ENCODE assay signal across 16 mouse cellular contexts in genomic region chr2:180205956-180206280, GRCm38 (mm10). TPM values are rescaled to one million over a fixed set of nuclear protein-coding genes. Genes with fewer than 3 reads are reported as not detected.
A peak's percentile ranks its signal among the peaks of the same experiment; 100 is the strongest.
DNase-seq lines count a peak whose midpoint lies in the region; ATAC-seq and TF ChIP-seq lines count a peak whose summit lies in the region.
"Had no signal": no experiment of that assay in that cellular context is flagged by ENCODE, and none has a peak within 500 bp of the region (broad histone marks: within the 10 kb centered on the region; RNA-seq: fewer than 3 reads in every experiment).

No protein-coding gene starts in this region.

- intact Hi-C loops in gastrocnemius, adult 2 months (cut with DNase I) = no loop called here
- intact Hi-C loops in gastrocnemius, postnatal 14 days (cut with DNase I; ENCODE audit: low total_unique reads) = no loop called here

- no peak overlapping the region for H3K4me2 ChIP-seq in midbrain, embryonic 12.5 days (replicated peaks)
- H3K4me2 ChIP-seq in midbrain, postnatal 0 days (ENCODE audit: low read depth, low read length, poor library complexity, severe bottlenecking) = no peak overlapping the region
- no peak overlapping the region for H3K4me2 ChIP-seq in hindbrain, embryonic 16.5 days (ENCODE audit: low read length)
- H3K4me2 ChIP-seq: liver, embryonic 13.5 days had no signal

- ATAC-seq in frontal cortex, adult (ENCODE audit: low TSS enrichment) = 0 out of 2 replicates have a peak, but pooled peaks have one; percentile 17
- no peak for ATAC-seq in midbrain, embryonic 12.5 days (ENCODE audit: low FRiP score, low read depth)
- no peak for ATAC-seq in midbrain, postnatal 0 days (ENCODE audit: low FRiP score)
- ATAC-seq in hindbrain, embryonic 16.5 days = 0 out of 2 replicates have a peak, but pooled peaks have one; percentile 10
- ATAC-seq: lung, postnatal 0 days had no signal

- no peaks in the 10 kb centered on the region for H3K9me3 ChIP-seq in midbrain, embryonic 12.5 days
- no peaks in the 10 kb centered on the region for H3K9me3 ChIP-seq in midbrain, postnatal 0 days (ENCODE audit: low read length)
- no peaks in the 10 kb centered on the region for H3K9me3 ChIP-seq in hindbrain, embryonic 16.5 days (ENCODE audit: control insufficient read depth, low read length)
- H3K9me3 ChIP-seq: liver, embryonic 13.5 days had no signal

- no peaks in the 10 kb centered on the region for H3K27me3 ChIP-seq in midbrain, embryonic 12.5 days
- H3K27me3 ChIP-seq in midbrain, postnatal 0 days (ENCODE audit: insufficient read depth, low read length) = no peaks in the 10 kb centered on the region
- H3K27me3 ChIP-seq in hindbrain, embryonic 16.5 days (replicated peaks; ENCODE audit: control insufficient read depth, insufficient read depth, low read length) = no peaks in the 10 kb centered on the region
- H3K27me3 ChIP-seq: liver, embryonic 13.5 days had no signal

- TF ChIP-seq POLR2A in olfactory bulb, adult 2 months (IDR thresholded peaks at IDR 0.05; ENCODE audit: insufficient read depth, low read depth, low read length) = no peak

- WGBS in midbrain, embryonic 12.5 days = 93% methylated on average over 2 of the region's 2 CpGs
- WGBS in midbrain, postnatal 0 days = 74% methylated on average over 2 of the region's 2 CpGs
- 58% methylated on average over 2 of the region's 2 CpGs for WGBS in hindbrain, embryonic 16.5 days
- 51% methylated on average over 2 of the region's 2 CpGs for WGBS in olfactory bulb, adult 2 months

- no peaks in the 10 kb centered on the region for H3K4me1 ChIP-seq in midbrain, embryonic 12.5 days
- 0 out of 2 replicates have a peak, but pooled peaks cover 2% of the 10 kb centered on the region for H3K4me1 ChIP-seq in midbrain, postnatal 0 days (ENCODE audit: insufficient read depth, low read length)
- peaks cover 8% of the 10 kb centered on the region for H3K4me1 ChIP-seq in hindbrain, embryonic 16.5 days (ENCODE audit: control insufficient read depth, insufficient read depth, low read depth, low read length)
- peaks cover 44% of the 10 kb centered on the region for H3K4me1 ChIP-seq in olfactory bulb, adult 2 months (ENCODE audit: control insufficient read depth, insufficient read depth, low read length)
- H3K4me1 ChIP-seq: liver, embryonic 13.5 days had no signal

- H3K9ac ChIP-seq in midbrain, embryonic 12.5 days (replicated peaks) = no peak overlapping the region
- no peak overlapping the region; the same call in 1 of the 2 replicates for H3K9ac ChIP-seq in midbrain, postnatal 0 days (replicated peaks; ENCODE audit: low read length, poor library complexity, severe bottlenecking)
- 0 out of 2 replicates have a peak overlapping the region, but pooled peaks have one; percentile 32 for H3K9ac ChIP-seq in hindbrain, embryonic 16.5 days (ENCODE audit: low read depth, low read length)
- H3K9ac ChIP-seq: liver, embryonic 13.5 days had no signal

- DNase-seq in frontal cortex, postnatal 36 days (ENCODE audit: low spot score in 2 of 2) = no peak
- no peak for DNase-seq in midbrain, postnatal 0 days (ENCODE audit: low spot score)
- DNase-seq in gastrocnemius, adult 2 months = no peak
- no peak for DNase-seq in gastrocnemius, postnatal 14 days
- DNase-seq: adrenal gland, postnatal 14 days; cerebellum, postnatal 14 days; layer of hippocampus, adult 9-11 months; liver, embryonic 13.5 days; right cerebral cortex, postnatal 4 days; thymus, adult 2 months had no signal

- H3K4me3 ChIP-seq in midbrain, embryonic 12.5 days = no peak overlapping the region
- H3K4me3 ChIP-seq in midbrain, postnatal 0 days (ENCODE audit: low read depth, low read length) = no peak overlapping the region
- no peak overlapping the region for H3K4me3 ChIP-seq in hindbrain, embryonic 16.5 days (ENCODE audit: low read length)
- no peak overlapping the region for H3K4me3 ChIP-seq in olfactory bulb, adult 2 months (ENCODE audit: insufficient read depth, low read depth, low read length)
- no peak overlapping the region for H3K4me3 ChIP-seq in gastrocnemius, adult 2 months
- H3K4me3 ChIP-seq: liver, embryonic 13.5 days had no signal

- no peaks in the 10 kb centered on the region for H3K36me3 ChIP-seq in midbrain, embryonic 12.5 days
- no peaks in the 10 kb centered on the region for H3K36me3 ChIP-seq in midbrain, postnatal 0 days (ENCODE audit: insufficient read depth, low read length)
- no peaks in the 10 kb centered on the region for H3K36me3 ChIP-seq in hindbrain, embryonic 16.5 days (ENCODE audit: control insufficient read depth, insufficient read depth, low read length)
- H3K36me3 ChIP-seq: liver, embryonic 13.5 days had no signal

- no peak for TF ChIP-seq CTCF in midbrain, postnatal 0 days (IDR thresholded peaks at IDR 0.05)
- no peak for TF ChIP-seq CTCF in olfactory bulb, adult 2 months (IDR thresholded peaks at IDR 0.05; ENCODE audit: insufficient read depth, low read depth, low read length)
- no peak for TF ChIP-seq CTCF in gastrocnemius, adult 2 months (IDR thresholded peaks at IDR 0.05)

- peak overlapping the region; percentile 31; the same call in 1 of the 2 replicates for H3K27ac ChIP-seq in midbrain, embryonic 12.5 days (replicated peaks)
- no peak overlapping the region for H3K27ac ChIP-seq in midbrain, postnatal 0 days (ENCODE audit: low read depth, low read length)
- H3K27ac ChIP-seq in hindbrain, embryonic 16.5 days (ENCODE audit: low read depth, low read length) = peak overlapping the region; percentile 52
- H3K27ac ChIP-seq in olfactory bulb, adult 2 months (ENCODE audit: insufficient read depth, low read depth, low read length) = peak overlapping the region; percentile 18; the same call in 1 of the 2 replicates
- no peak overlapping the region for H3K27ac ChIP-seq in gastrocnemius, adult 2 months
- H3K27ac ChIP-seq: kidney, postnatal 0 days; liver, embryonic 13.5 days had no signal

RNA-seq across cellular contexts. Expression of gene Lama5, which starts 19.7 kb away (rescaled TPM):
- 1.7 and 3.2 TPM in 2 replicates for polyA plus RNA-seq in midbrain, embryonic 12.5 days (2016; fragmentation: Nextera tagmentation; extraction: Ambion mirVana)
- 5.9 and 8.9 TPM in 2 replicates for total RNA-seq in midbrain, postnatal 0 days (2014; rRNA removed)
- polyA plus RNA-seq in midbrain, postnatal 0 days (2015; fragmentation: Nextera tagmentation; extraction: Ambion mirVana) = 1.8 and 1.9 TPM in 2 replicates
- polyA plus RNA-seq in hindbrain, embryonic 16.5 days (2015; fragmentation: Nextera tagmentation; extraction: Ambion mirVana) = 2.2 and 3.5 TPM in 2 replicates
- not detected in 2 replicates for polyA plus RNA-seq in olfactory bulb, adult 2 months (2012; ENCODE audit: insufficient read depth, insufficient read length, low replicate concordance, missing spikeins)
- 10 to 100 TPM; 10.5 to 14.8 TPM for total RNA-seq in gastrocnemius, adult 2 months (2021)
- total RNA-seq in gastrocnemius, postnatal 14 days (2021) = 10 to 100 TPM; 17.9 to 18.0 TPM

RNA-seq across cellular contexts. Expression of gene Adrm1, which starts 34.6 kb away (rescaled TPM):
- polyA plus RNA-seq in midbrain, embryonic 12.5 days (2016; fragmentation: Nextera tagmentation; extraction: Ambion mirVana) = 214 and 217 TPM in 2 replicates
- 98.2 and 105 TPM in 2 replicates for total RNA-seq in midbrain, postnatal 0 days (2014; rRNA removed)
- polyA plus RNA-seq in midbrain, postnatal 0 days (2015; fragmentation: Nextera tagmentation; extraction: Ambion mirVana) = 222 and 224 TPM in 2 replicates
- 193 and 201 TPM in 2 replicates for polyA plus RNA-seq in hindbrain, embryonic 16.5 days (2015; fragmentation: Nextera tagmentation; extraction: Ambion mirVana)
- not detected in 2 replicates for polyA plus RNA-seq in olfactory bulb, adult 2 months (2012; ENCODE audit: insufficient read depth, insufficient read length, low replicate concordance, missing spikeins)
- 100 to 1,000 TPM in 1 of 2 experiments, 10 to 100 TPM in 1; 99.5 to 121 TPM for total RNA-seq in gastrocnemius, adult 2 months (2021)
- 10 to 100 TPM; 95.7 to 97.3 TPM for total RNA-seq in gastrocnemius, postnatal 14 days (2021)

RNA-seq across cellular contexts. Expression of gene Rps21, which starts 51.3 kb away (rescaled TPM):
- polyA plus RNA-seq in midbrain, embryonic 12.5 days (2016; fragmentation: Nextera tagmentation; extraction: Ambion mirVana) = 393 and 434 TPM in 2 replicates
- 574 and 749 TPM in 2 replicates for total RNA-seq in midbrain, postnatal 0 days (2014; rRNA removed)
- 388 and 422 TPM in 2 replicates for polyA plus RNA-seq in midbrain, postnatal 0 days (2015; fragmentation: Nextera tagmentation; extraction: Ambion mirVana)
- polyA plus RNA-seq in hindbrain, embryonic 16.5 days (2015; fragmentation: Nextera tagmentation; extraction: Ambion mirVana) = 271 and 282 TPM in 2 replicates
- 1,119 TPM in 1 of 2 replicates, not detected in the other for polyA plus RNA-seq in olfactory bulb, adult 2 months (2012; ENCODE audit: insufficient read depth, insufficient read length, low replicate concordance, missing spikeins)
- 100 to 1,000 TPM; 359 to 473 TPM for total RNA-seq in gastrocnemius, adult 2 months (2021)
- 100 to 1,000 TPM; 456 to 506 TPM for total RNA-seq in gastrocnemius, postnatal 14 days (2021)

Comparison
In these comparisons a context has a peak if more than half of its experiments do, and no peak if none do; other contexts are left out.
1. H3K27ac ChIP-seq: peak in midbrain, embryonic 12.5 days (single experiment), hindbrain, embryonic 16.5 days (single experiment) and olfactory bulb, adult 2 months (single experiment); none in midbrain, postnatal 0 days (single experiment) and gastrocnemius, adult 2 months (single experiment).
2. ATAC-seq: peak in frontal cortex, adult (single experiment) and hindbrain, embryonic 16.5 days (single experiment); none in midbrain, embryonic 12.5 days (single experiment) and midbrain, postnatal 0 days (single experiment).